In genomic region chr5:25296830-25297229, GRCm38 (mm10) we compare ENCODE assay signal across 13 mouse cellular contexts.
DNase-seq lines count a peak whose midpoint lies in the region; ATAC-seq and TF ChIP-seq lines count a peak whose summit lies in the region.
"Had no signal": no experiment of that assay in that cellular context is flagged by ENCODE, and none has a peak within 500 bp of the region (broad histone marks: within the 10 kb centered on the region; RNA-seq: fewer than 3 reads in every experiment).

No protein-coding gene starts in this region.

- peaks cover 56% of the 10 kb centered on the region for H3K36me3 ChIP-seq in forebrain, embryonic 14.5 days (ENCODE audit: control insufficient read depth, insufficient read depth, low read length)
- H3K36me3 ChIP-seq in forebrain, postnatal 0 days (ENCODE audit: insufficient read depth), result peaks cover 43% of the 10 kb centered on the region

- ATAC-seq in forebrain, embryonic 14.5 days, result no peak
- ATAC-seq in forebrain, postnatal 0 days, result no peak
- no peak for ATAC-seq in erythroblast, adult 5-6 weeks (replicated peaks; ENCODE audit: low FRiP score, poor library complexity, severe bottlenecking)
- ATAC-seq: activated CD4-positive, CD25-positive, alpha-beta regulatory T cell, adult 4 months; CD4-positive, CD25-positive, alpha-beta regulatory T cell, adult 4 months; forebrain, embryonic 16.5 days had no signal

- no peak overlapping the region for H3K27ac ChIP-seq in forebrain, embryonic 14.5 days (ENCODE audit: low read depth, low read length)
- no peak overlapping the region for H3K27ac ChIP-seq in forebrain, postnatal 0 days (ENCODE audit: low read depth, low read length)
- peak overlapping the region; percentile 51 for H3K27ac ChIP-seq in olfactory bulb, adult 2 months (ENCODE audit: insufficient read depth, low read depth, low read length)
- H3K27ac ChIP-seq: neural tube, embryonic 12.5 days had no signal

- H3K4me1 ChIP-seq in forebrain, embryonic 14.5 days (ENCODE audit: control insufficient read depth, insufficient read depth, low read length), result no peaks in the 10 kb centered on the region
- no peaks in the 10 kb centered on the region for H3K4me1 ChIP-seq in forebrain, postnatal 0 days (ENCODE audit: insufficient read depth)
- peaks cover 4% of the 10 kb centered on the region; the same call in 1 of the 2 replicates for H3K4me1 ChIP-seq in olfactory bulb, adult 2 months (ENCODE audit: control insufficient read depth, insufficient read depth, low read length)
- H3K4me1 ChIP-seq: neural tube, embryonic 12.5 days had no signal

- no peak overlapping the region for H3K4me2 ChIP-seq in forebrain, embryonic 14.5 days (ENCODE audit: low read length)
- H3K4me2 ChIP-seq in forebrain, postnatal 0 days (ENCODE audit: low read depth), result no peak overlapping the region
- H3K4me2 ChIP-seq: neural tube, embryonic 12.5 days had no signal

- H3K9me3 ChIP-seq in forebrain, embryonic 14.5 days (replicated peaks; ENCODE audit: control insufficient read depth, low read length), result no peaks in the 10 kb centered on the region
- H3K9me3 ChIP-seq in forebrain, postnatal 0 days (ENCODE audit: low read length), result no peaks in the 10 kb centered on the region
- H3K9me3 ChIP-seq: neural tube, embryonic 12.5 days had no signal

- H3K9ac ChIP-seq in forebrain, embryonic 14.5 days (ENCODE audit: low read length), result no peak overlapping the region
- no peak overlapping the region for H3K9ac ChIP-seq in forebrain, postnatal 0 days
- H3K9ac ChIP-seq: neural tube, embryonic 12.5 days had no signal

- 70% methylated on average over 3 of the region's 3 CpGs for WGBS in forebrain, embryonic 14.5 days
- WGBS in forebrain, postnatal 0 days, result 51% methylated on average over 3 of the region's 3 CpGs
- WGBS in olfactory bulb, adult 2 months, result 11% methylated on average over 3 of the region's 3 CpGs

- TF ChIP-seq CTCF in forebrain, postnatal 0 days (IDR thresholded peaks at IDR 0.05; ENCODE audit: low read depth), result no peak
- TF ChIP-seq CTCF in olfactory bulb, adult 2 months (IDR thresholded peaks at IDR 0.05; ENCODE audit: insufficient read depth, low read depth, low read length), result no peak

- TF ChIP-seq POLR2A in olfactory bulb, adult 2 months (IDR thresholded peaks at IDR 0.05; ENCODE audit: insufficient read depth, low read depth, low read length), result no peak

- peak; percentile 19 for DNase-seq in forebrain, embryonic 14.5 days (ENCODE audit: low spot score)
- no peak for DNase-seq in forebrain, postnatal 0 days
- peak; percentile 62 for DNase-seq in right cerebral cortex, adult 18-20 months
- no peak for DNase-seq in right cerebral cortex, postnatal 10 days (ENCODE audit: low spot score in 2 of 2)
- DNase-seq in fibroblast of lung, adult 2 months (ENCODE audit: low read depth), result peak; percentile 13
- DNase-seq in cerebellum, postnatal 4 days (ENCODE audit: low spot score in 2 of 2), result no peak
- DNase-seq: cerebellum, postnatal 36 days had no signal

- H3K4me3 ChIP-seq in forebrain, embryonic 14.5 days (ENCODE audit: low read depth, low read length), result no peak overlapping the region
- no peak overlapping the region for H3K4me3 ChIP-seq in forebrain, postnatal 0 days (ENCODE audit: low read depth, low read length)
- H3K4me3 ChIP-seq in olfactory bulb, adult 2 months (ENCODE audit: insufficient read depth, low read depth, low read length), result no peak overlapping the region
- H3K4me3 ChIP-seq: neural tube, embryonic 12.5 days had no signal

- H3K27me3 ChIP-seq in forebrain, embryonic 14.5 days (replicated peaks; ENCODE audit: control insufficient read depth, insufficient read depth, low read length), result no peaks in the 10 kb centered on the region
- no peaks in the 10 kb centered on the region for H3K27me3 ChIP-seq in forebrain, postnatal 0 days (ENCODE audit: insufficient read depth, low read length)
- H3K27me3 ChIP-seq: neural tube, embryonic 12.5 days had no signal

Comparison
In these comparisons a context has a peak if more than half of its experiments do, and no peak if none do; other contexts are left out.
1. DNase-seq: peak in forebrain, embryonic 14.5 days (single experiment), right cerebral cortex, adult 18-20 months (single experiment) and fibroblast of lung, adult 2 months (single experiment); none in forebrain, postnatal 0 days (single experiment), right cerebral cortex, postnatal 10 days (0 of 2) and cerebellum, postnatal 4 days (0 of 2).